Mouse (Mus musculus) hematopoietic stem cell, adult 5-6 weeks (primary cell): Measurements from ENCODE around the gene Kras. TPM values are rescaled to one million over a fixed set of nuclear protein-coding genes. Genes with fewer than 3 reads are reported as not detected.

Source experiments
- ATAC-seq, 2 experiments: fragments of 125-278 bp in 1 of 2; replicated peaks in 1 of 2; 2 replicates each; pipeline ENCODE4 v1.8.0; 2016 to 2017; ENCODE audit warnings: inconsistent platforms in 2 of 2, mild to moderate bottlenecking in 2 of 2, moderate number of reproducible peaks in 2 of 2, low read depth in 1 of 2, moderate TSS enrichment in 1 of 2; ENCODE audit not compliant: low FRiP score in 2 of 2, poor library complexity in 2 of 2, severe bottlenecking in 2 of 2, insufficient read depth in 1 of 2, low TSS enrichment in 1 of 2
- total RNA-seq: library from RNA; stranded (forward); fragments of 172-1452, 232-1000 nt; gene quantifications from 2 replicates; pipeline ENCODE4 v1.2.3, GENCODE M21; 2017

Kras gene
- total RNA-seq, 1 experiment from 2014 or later, result 30.1 TPM

GRCm38 (mm10) chr6:145210056-145210680 is 39.9 kb downstream of the Kras start:
- no peak for ATAC-seq

- ATAC-seq, result no peak
Observed at GRCm38 (mm10) chr6:145205142-145205541, 44.9 kb downstream of the Kras start.

GRCm38 (mm10) chr6:145204440-145204839 is 45.6 kb downstream of the Kras start:
- no peak for ATAC-seq

GRCm38 (mm10) chr6:145202432-145203125 is 47.5 kb downstream of the Kras start:
- no peak for ATAC-seq

GRCm38 (mm10) chr6:145197949-145198686 is 51.9 kb downstream of the Kras start:
- ATAC-seq, result no peak

GRCm38 (mm10) chr6:145193446-145193845 is 56.6 kb downstream of the Kras start:
- peak; percentile 80 to 85 for ATAC-seq

- no peak for ATAC-seq
Observed at GRCm38 (mm10) chr6:145193038-145193437, 57.0 kb downstream of the Kras start.

GRCm38 (mm10) chr6:145187093-145188088 is 62.6 kb downstream of the Kras start:
- peak; percentile 42 to 63 for ATAC-seq

GRCm38 (mm10) chr6:145186096-145186495 is 63.9 kb downstream of the Kras start:
- ATAC-seq, result no peak

GRCm38 (mm10) chr6:145182044-145182443 is 68.0 kb downstream of the Kras start:
- ATAC-seq, result no peak

- peak; percentile 76 to 93; a peak in 3 of 4 replicates for ATAC-seq
Observed at GRCm38 (mm10) chr6:145179665-145180064, 70.4 kb downstream of the Kras start.

- no peak for ATAC-seq
Observed at GRCm38 (mm10) chr6:145176474-145176873, 73.6 kb downstream of the Kras start.

GRCm38 (mm10) chr6:145175571-145175981 is 74.5 kb downstream of the Kras start:
- no peak for ATAC-seq

GRCm38 (mm10) chr6:145173781-145174191 is 76.3 kb downstream of the Kras start:
- no peak for ATAC-seq

- ATAC-seq, result no peak
Observed at GRCm38 (mm10) chr6:145171892-145172606, 78.0 kb downstream of the Kras start.
